Mouse (Mus musculus): Measurements from ENCODE around the gene Csrp3.

Gene Csrp3

DNA sequence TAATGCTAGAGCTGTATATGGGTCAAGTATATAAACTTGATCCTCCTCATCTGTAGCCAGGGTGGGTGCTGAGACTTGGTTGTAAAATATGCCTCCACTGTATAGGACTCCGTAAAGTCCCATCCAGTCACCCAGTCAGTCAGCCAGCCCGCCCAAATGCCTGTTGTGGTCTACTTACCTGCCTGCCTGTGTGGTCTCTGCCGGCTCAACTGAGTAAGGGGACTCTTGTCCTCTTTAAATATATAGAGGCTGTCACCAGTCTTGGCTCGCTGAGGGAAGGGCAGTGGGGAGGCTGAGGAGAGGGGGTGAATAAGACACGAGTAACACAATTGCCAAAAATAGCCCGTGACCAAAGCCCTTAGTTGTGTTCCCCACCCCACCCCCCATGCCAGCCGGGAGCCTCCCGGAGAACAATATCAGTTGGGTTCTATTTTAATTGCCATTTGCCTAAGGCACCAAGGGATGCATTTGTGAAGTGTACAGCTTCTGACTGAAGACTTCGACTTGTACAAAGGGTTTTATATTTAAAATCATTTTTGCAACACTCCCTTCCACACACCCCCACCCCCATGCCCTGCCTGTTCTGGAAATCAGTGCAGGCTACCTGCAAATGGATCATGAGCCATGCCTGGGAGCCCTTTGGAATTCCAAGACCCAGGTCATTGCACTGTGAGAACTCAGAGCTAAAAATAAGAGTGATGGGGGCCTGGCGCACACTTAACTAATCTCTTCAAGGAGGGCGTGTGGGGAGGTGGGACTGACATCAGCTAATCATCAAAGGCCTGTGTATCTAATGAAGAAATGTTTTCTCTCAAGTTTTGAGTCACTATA, at the start of gene Csrp3:
Gene Csrp3 (minus strand): TSS at position 214 of the 831 bp plus-strand sequence.
- no peak for DNase-seq (ENCODE audit: inconsistent ontology term)

DNA sequence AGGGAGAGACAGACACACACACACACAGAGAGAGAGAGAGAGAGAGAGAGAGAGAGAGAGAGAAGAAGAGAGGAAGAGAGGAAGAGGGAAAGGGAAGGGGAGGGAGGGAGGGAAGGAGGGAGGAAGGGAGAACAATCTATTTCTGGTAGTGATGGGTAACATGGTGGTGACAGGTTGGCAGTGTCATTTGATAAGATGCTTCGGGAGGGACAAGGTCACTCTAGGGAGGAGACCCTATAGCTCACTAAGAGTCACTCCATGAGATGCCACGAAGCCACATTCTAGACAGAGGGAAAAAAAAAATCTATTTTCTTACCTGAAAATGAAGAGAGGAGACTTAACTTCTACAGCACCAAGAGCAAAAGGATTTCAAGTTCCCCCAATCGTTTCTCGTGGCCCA, 48.2 kb upstream of the Csrp3 start:
- DNase-seq (ENCODE audit: inconsistent ontology term): no peak

DNA sequence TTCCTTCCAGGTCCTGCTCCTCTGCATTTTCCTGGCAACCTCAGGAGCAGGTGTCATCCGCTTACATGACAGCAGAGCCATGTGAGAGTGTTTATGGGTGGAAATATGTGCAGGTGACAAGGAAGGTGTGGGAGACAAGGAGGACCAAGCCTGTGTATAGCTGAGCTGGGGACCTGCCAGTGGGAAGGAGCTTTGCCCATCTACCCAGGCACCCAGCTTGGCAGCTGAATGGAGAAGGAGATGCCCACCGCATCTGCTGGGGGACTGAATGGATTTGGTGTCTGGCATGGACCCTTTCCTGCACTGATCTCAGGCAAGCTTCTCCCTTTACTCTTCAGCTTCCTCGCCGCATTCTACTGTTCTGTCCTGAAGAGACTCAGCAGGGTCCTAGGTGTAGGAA, 47.6 kb upstream of the Csrp3 start:
- no peak for DNase-seq (ENCODE audit: inconsistent ontology term)

DNA sequence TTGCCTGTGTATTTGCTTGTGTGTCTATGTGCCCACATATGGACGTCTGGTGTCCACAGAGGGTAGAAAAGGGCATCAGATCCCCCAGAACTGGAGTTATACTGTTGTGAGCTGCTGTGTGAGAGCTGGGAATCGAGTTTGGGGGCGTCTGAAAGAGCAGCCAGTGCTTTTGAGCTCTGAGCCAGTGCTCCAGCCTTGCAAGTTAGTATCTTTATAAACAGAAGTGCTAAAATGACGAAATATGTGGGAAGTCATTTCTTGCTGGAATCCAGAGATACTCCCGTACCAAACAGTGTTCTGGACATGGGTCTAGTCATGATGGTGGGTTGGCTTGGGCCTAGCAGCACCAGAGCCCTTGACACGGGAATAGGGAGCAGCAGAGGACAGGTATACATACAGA, 46.9 kb upstream of the Csrp3 start:
- no peak for DNase-seq (ENCODE audit: inconsistent ontology term)

DNA sequence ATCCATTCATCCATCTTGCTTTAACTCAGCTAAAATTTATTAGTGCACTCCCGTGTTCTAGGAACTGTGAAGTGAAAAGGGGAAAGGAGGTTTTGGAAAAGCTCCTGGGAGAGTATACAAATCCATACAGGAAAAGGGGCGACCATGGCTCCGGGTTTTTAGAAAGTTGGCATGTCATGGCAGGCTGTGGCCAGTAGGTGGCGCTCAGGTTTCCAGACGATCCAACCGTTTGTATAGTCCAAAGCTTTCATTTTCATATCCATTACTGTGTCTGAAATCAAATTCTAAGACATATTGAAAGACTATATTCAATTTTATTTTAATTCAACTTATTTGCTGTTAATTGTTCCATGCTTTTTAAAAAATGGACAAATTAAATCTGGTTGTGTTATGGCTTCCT, 46.3 kb upstream of the Csrp3 start:
- peak; percentile 60 for DNase-seq (ENCODE audit: inconsistent ontology term)

DNA sequence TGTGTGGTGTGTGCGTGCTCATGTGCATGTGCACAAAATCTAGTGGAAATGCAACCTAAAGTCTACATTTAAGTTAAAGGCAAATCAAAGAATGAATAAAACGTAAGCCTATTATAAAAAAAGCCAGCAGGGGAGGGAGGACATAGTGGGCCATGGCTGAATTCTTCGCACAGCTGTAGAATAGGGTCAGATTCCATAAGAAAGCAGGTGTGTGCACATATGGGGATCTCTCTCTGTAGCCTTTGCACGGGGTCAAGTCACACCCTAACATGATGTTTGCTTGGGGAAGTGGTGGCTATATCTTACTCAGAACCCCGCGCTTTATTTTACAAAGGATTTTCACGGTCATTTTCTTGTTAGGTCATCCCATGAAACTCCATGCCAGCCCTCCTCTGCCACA, 45.3 kb upstream of the Csrp3 start:
- no peak for DNase-seq (ENCODE audit: inconsistent ontology term)

DNA sequence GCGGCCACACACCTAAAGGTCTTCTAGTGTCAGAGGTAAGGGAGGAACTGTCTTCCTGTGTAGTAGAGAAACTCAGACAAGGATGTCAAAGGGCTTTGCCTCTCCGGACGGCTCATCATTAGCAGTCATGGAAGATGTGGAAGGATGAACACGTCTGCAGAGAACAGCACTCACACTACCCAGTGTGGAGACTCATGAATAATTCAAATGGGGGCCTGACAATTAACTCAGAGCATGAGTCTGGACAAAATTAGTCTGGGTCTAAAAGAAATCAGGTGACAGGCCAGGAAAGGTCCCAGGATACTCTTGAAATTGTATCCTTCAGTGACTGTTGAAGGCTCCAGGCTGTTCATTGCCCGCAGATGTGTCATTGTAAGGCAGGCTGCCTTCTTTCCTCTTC, 43.2 kb upstream of the Csrp3 start:
- DNase-seq (ENCODE audit: inconsistent ontology term): no peak

DNA sequence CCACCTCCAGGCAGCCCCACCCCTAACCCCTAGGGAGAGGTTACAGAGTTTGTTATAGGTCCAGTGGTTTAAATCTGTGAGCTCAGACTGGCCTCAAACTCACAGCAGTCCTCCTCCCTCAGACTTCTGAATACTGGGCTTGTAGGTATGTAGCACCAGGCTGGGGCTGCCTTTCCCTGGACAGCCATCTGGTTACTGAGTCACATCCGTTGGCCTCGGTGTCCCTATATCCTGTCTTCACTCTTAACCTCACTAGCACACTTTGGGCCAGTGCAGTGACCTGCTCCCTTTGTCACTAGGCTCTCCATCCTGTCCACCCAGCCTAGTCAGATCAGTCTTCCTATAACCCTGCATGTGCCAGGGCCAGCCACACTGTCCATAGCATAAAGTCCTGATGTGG, 40.9 kb upstream of the Csrp3 start:
- no peak for DNase-seq (ENCODE audit: inconsistent ontology term)

DNA sequence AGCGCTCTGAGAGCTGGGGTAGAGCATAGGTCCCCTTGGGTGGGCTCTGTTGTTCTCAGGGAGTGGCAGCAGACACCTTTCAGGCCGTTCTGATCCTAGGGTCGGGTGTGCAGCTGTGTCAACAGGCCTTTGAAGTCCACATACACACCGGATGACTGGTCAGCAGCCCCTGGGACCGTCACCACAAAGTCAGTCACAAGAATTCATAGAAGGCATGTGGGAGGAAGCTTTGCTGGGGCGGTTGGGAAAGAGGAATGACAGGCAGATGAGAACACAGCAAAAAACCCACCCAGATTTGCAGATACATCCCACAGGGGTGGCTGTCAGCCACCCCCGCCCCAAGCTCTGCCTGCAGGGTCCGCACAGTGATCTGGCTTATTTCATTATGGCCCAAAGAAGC, 40.1 kb upstream of the Csrp3 start:
- DNase-seq (ENCODE audit: inconsistent ontology term): peak; percentile 81

DNA sequence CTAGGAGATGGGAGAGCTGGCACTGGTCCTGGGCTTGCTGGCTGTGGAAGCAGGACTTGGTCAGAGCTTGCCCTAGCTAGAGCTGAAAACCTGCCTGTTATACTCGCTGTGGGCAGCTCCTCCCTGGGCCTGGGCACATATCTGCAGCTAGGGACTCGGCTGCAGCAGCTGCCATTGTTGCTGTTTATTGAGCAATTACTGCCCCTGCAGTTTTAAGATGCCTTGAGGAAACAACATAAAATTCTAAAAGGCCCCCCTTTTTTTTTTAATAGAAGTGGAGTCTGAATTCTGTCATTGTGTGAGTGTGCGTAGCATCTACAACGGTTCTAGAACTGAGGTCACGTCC, 36.4 kb upstream of the Csrp3 start:
- DNase-seq (ENCODE audit: inconsistent ontology term): no peak

DNA sequence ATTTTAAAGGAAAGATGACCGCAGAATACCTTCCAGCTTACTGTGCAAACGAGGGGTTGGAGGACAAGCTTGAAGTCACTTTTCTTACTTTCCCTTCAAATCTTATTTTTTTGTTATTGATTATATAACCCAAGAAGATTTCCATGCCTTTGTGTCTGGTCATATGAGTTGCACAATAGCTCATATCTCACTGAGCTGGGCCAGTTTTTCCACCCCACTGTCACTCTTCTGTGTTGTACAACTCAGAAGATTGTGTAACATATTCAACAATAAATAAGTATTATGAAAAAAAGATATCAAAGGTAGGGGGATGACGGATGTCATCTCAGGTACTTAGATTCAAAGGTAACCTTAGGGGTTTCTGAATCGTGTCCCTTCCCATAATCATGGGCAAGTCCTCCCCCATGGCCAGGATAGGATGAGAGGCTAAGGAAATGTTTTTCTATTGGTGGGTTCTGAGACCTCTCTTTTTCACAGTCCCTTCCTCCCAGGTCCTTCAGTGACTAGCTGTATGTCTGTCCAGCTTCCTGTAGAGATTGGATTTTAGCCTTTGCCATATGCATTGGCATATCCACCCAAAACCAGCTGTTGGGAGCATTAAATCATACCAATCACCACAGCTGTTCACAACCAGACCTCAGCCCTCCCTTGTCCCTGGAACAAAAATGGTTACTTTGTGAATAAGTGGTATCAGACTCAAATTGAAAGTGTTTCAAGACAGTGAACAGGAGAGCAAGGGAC, 35.9 kb upstream of the Csrp3 start:
- no peak for DNase-seq (ENCODE audit: inconsistent ontology term)

DNA sequence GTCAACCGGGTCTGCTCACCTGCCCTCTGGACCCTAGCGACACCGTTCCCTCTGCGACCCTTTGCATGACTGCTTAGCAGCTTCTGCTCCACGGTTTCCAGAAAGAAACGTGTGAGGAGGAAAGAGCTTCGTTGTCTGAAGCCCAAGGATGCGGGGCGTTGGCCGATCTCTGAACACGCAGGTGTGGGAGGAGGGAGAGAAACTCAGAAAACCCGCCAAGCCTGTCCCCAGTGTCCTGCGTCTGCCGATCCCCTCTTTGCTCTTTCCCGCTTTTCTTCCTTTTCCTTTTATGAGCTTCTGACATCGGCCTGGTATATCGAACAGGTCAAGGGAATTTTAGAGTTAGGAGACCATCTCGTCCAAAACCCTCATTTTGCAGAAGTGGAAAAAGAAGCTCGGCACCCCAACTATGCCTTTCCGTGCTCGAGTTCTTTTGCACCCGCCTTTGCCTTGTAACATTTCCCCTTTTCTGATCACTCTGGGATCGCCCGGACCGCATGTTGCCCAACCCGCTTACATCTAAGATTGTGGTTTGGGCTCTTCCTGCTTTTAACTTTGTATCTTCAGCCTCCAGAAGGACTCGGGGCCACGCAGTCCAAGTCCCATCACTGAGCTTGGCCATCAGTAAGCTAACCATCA, 34.3 kb upstream of the Csrp3 start:
- DNase-seq (ENCODE audit: inconsistent ontology term): no peak

DNA sequence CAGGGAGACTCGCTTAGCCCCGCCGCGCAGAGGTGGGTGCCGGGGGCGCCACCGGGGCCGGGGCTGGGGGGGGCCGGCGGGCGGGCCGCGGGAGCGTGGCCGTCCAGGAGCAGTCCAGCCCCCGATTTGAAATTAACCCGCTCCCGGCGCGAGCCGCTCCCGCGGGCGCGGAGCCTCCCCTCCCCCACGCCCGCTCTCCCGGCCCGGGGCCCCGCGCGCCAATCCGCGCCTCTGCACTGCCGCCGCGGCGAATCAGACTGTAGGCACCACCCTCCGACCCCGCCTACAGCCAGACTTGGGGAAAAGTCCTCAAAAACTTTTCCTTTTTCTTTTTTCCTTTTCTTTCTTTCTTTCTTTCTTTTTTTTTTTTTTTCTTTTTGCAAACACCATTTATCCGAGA, 33.7 kb upstream of the Csrp3 start, which contains the start of gene E2f8:
Gene E2f8 (minus strand): TSS at position 111 of the 400 bp plus-strand sequence.
- peak; percentile 86 for DNase-seq (ENCODE audit: inconsistent ontology term)

DNA sequence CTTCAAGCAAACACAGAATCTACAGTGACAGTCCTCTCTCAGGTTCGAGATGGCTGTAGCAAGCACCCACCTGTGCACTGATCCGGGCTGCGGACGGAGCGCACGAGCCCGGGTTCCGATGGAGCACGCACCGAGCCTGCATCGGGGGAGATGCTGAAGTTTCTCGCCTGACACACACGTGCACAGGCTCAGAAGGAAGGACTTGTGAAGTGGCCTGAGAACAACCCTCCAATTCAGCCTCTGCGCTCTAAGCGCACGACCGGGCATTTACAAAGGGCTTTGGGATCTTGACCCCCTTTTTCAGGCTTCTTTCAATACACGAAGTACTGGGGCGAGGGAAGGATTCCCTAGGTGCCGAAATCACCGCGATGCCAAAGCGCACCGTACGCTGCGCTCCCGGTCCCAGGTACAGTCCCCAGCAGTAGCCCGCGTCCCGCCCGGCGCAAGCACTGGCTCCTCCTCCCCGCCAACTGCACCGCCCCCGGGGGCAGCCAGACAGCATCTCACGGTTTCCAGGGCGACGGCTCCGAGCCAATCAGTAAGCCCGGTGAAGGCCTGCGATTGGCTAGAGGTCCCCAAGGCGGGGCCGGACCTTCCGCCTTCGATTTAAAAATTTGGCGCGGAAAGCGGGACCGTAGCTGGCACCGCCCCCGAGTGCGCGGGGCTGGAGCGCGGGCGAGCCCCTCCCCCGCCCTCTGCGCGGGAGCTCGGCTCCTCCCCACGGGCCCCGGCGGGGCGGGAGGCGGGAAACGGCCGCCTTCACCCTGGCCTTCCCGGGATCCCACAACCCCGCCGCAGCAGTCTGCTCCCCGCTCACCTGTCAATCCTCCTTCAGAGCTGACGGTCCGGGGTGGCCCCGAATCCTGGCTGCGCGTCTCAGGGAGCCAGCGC, 33.0 kb upstream of the Csrp3 start:
- DNase-seq (ENCODE audit: inconsistent ontology term): peak; percentile 99

DNA sequence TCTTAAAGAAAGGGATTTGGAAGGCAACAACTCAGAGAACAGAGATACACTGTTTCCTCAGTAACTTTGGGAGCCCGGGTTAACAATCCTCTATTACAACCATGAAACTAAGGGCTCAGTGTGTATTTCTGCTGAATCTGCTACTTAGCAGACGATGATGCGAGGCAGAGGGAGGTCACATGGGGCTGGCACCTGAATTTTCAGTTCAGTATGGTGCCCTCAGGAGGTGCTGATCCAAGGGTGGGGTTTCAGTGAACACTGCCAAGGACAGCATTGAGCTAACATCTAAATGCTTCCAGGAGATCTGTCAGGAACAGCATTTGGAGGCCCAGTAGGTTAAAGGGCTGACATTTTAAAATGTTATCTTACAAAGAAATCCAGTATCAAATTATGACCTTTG, 31.7 kb upstream of the Csrp3 start:
- DNase-seq (ENCODE audit: inconsistent ontology term): no peak

DNA sequence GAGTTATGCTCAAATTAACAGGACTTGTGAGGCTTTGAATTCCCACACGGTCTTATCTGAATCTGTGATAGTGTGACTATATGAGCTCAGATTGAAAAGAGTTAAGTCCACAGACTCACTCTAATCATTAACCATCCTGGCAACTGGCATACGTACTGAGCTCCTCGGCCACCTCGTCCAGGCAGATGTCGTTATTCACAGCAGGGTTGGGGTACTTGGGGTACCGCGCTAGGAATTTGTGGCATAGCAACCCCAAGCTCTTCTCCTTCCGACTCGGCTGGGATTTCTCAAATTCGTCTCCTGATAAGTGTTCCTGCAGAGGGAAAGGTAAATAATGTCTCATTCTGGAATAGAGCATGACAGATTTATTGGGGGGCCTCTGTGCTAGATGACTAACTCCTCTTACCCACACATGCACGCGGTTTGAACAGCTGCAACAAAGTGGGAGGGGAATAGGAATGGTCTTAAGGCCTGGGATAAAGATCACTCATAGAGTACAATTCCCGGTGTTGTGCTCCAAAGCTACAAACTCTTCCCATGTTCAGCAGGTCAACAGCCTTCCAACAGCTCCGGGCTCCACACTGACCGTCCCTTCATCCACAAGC, 30.1 kb upstream of the Csrp3 start:
- DNase-seq (ENCODE audit: inconsistent ontology term): no peak

DNA sequence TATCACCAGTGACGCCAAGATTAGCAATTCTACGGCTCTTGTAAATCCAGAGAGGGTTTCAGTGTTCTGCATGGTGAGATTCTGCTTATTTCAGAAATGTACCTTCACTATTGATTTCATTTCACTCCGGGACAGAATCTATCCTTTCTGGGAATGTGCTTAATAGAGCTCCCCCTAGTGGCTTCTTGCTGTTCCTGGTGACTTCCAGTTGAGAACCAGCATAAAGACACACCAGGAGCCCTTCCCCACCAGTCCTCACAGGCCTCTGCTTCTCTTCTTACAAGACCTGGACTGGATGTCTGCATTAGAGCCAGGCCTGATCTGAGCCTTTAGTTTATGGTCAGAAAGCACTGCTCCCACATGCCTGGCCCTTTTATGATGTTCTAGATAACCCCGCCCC, 28.7 kb upstream of the Csrp3 start:
- DNase-seq (ENCODE audit: inconsistent ontology term): peak; percentile 64

DNA sequence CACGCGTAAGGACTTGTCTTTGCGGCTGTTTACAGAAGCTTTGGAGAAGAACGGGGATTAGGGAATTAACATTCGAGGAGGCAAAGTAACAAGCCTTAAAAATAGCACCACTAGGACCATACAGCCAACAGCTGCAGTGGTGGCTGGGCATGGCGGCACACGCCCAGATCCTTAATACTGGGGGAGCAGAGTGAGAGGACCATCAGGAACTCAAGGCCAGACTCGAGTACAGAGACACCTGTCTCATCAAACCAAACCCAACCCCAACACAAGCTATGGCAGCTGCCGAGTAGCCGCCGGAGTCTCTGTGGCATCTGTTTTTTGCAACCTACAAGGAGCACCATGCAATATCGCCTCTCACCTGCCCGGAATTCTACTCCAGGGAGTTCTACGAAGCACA, 27.3 kb upstream of the Csrp3 start:
- no peak for DNase-seq (ENCODE audit: inconsistent ontology term)

DNA sequence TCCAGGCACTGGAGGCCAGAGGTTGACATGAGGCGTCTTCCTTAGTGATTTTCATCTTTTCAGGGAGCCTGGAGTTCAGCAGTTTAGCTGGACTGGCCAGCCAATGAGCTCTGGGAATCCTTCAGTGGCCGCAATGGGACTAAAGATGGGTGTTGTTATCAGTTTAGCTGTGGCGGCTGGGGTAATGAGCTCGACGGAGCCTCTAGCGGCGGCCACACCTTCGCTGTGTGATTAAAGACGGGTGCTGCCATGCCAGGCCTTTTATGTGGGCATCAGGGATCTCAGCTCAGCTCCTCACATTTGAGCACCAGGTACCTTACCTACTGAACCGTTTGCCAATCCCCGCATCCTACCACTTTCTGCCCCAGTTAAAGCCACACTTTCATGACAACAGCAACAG, 23.5 kb upstream of the Csrp3 start:
- no peak for DNase-seq (ENCODE audit: inconsistent ontology term)

DNA sequence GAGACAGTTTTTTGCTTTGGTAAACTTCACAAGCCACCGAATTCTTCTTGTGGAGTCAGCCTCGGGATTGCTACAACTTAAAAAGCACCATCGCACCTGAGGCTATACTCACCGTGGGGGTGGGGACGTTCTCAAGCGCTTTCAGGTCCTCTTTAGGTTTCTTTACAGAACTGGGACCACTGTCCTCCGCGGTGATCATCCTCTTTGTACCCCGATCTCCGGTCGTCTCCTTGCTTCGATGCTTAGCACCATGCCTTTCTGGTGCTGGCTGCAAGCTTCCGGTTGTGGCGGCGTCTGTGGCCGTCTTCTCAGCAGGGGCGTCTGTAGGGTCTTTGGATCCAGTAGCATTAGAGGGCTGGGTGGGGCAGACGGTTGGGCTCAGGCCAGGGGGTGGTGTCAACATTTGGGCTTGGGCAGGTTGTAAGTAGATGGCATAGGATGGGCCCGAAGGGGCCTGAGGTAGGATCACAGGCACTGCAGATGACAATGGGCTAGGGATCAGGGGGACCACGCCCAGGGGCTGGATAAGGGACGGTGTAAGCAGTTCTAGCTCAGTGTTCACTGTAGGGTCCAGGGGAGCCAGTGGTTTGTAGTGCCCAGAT, 22.8 kb upstream of the Csrp3 start:
- DNase-seq (ENCODE audit: inconsistent ontology term): no peak

DNA sequence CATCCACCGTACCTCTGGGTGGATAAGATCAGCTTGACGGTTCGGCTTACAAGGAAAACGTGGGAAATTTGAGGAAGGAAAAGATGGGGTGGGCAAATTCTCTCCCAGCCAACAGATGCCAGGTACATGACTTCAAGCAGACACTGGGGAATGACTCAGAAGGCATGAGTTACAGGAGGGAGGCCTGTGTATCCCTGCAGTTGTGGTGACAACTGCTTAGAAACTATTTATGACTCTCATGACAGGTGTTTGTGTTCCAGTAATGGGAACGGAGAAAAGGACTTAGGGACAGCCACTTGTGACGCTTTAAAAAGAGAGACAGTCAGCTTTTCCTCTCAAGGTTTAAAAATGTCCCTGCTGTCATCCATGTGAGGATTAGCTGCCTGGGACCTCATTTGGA, 22.3 kb upstream of the Csrp3 start:
- no peak for DNase-seq (ENCODE audit: inconsistent ontology term)
